Mouse (Mus musculus) CH12.LX (cell line): Measurements from ENCODE around the gene Qrfp.

ENCODE experiments used
- CTCF ChIP-seq, 2 experiments: IDR thresholded peaks in 1 of 2; conservative IDR thresholded peaks in 1 of 2; 2 replicates each; pipeline ENCODE4 v1.5.1; 2011 to 2012; ENCODE audit warnings: low read depth in 2 of 2, low read length in 2 of 2, improper control_type of control experiment in 1 of 2, inconsistent platforms in 1 of 2, mild to moderate bottlenecking in 1 of 2, moderate library complexity in 1 of 2
- KAT2A ChIP-seq: IDR thresholded peaks from 2 replicates; pipeline ENCODE4 v1.6.1; 2012; ENCODE audit warnings: low read length, improper control_type of control experiment, inconsistent platforms; ENCODE audit not compliant: insufficient replicate concordance
- MYC ChIP-seq: IDR thresholded peaks from 2 replicates; pipeline ENCODE4 v1.6.1; 2011; ENCODE audit warnings: low read depth, mild to moderate bottlenecking, improper control_type of control experiment, low read length
- POLR2A ChIP-seq: IDR thresholded peaks from 2 replicates; pipeline ENCODE4 v1.6.1; 2011; ENCODE audit warnings: low read depth, mild to moderate bottlenecking, improper control_type of control experiment, low read length
- TBP ChIP-seq: conservative IDR thresholded peaks from 2 replicates; pipeline ENCODE4 v1.6.1; 2011; ENCODE audit warnings: low read depth, low read length, improper control_type of control experiment
- ZC3H11A ChIP-seq: IDR thresholded peaks from 2 replicates; pipeline ENCODE4 v1.6.1; 2012; ENCODE audit warnings: low read depth, mild to moderate bottlenecking, inconsistent platforms, low read length, improper control_type of control experiment
- ZKSCAN1 ChIP-seq: IDR thresholded peaks from 2 replicates; pipeline ENCODE4 v1.6.1; 2012; ENCODE audit warnings: low read depth, inconsistent platforms, low read length, improper control_type of control experiment, borderline replicate concordance

- TF ChIP-seq CTCF (conservative IDR thresholded peaks at IDR 0.05 in 1 of 2, IDR thresholded peaks at IDR 0.05 in 1 of 2; ENCODE audit: low read depth in 2 of 2, low read length in 2 of 2) (no peak), ZC3H11A (no peak), ZKSCAN1 (no peak), TBP (no peak), POLR2A (no peak), KAT2A (no peak), MYC (no peak)
These were observed 16.0 kb upstream of the Qrfp start for GRCm38 (mm10) chr2:31826094-31827085.
